Mouse (Mus musculus) urinary bladder, postnatal 10 days (tissue): ENCODE data around the gene Smok2a.
"Not testable (repeated sequence)": the region's sequence is repeated elsewhere in the genome, so short reads cannot be mapped to it uniquely, and the experiment has no call there.

Experiments
- DNase-seq: peaks from one replicate; pipeline ENCODE4 v3.0.0; 2022; ENCODE audit warnings: low spot score

The Smok2a gene

DNA sequence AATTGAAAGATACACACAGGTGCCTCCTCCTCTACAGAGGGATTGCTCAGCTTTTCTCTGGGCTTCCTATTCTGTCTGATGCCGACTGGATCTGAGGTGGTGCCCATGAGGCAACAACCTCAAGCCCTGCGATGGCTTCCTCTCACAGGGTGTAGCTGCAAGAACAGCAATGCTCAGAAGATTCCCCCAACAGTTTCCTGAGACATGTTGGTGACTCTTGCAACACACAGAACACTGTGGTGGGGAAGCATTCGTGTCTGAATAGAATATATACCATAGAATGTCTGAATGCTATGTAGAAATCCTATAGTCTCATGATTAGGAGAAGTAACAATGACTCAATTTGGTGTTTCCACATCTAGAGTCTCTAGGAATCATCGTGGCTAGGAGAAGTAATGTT, 6.8 kb upstream of the Smok2a start:
- DNase-seq, result no peak

- no peak for DNase-seq
Observed at GRCm38 (mm10) chr17:13215595-13215994, 5.4 kb upstream of the Smok2a start.

DNA sequence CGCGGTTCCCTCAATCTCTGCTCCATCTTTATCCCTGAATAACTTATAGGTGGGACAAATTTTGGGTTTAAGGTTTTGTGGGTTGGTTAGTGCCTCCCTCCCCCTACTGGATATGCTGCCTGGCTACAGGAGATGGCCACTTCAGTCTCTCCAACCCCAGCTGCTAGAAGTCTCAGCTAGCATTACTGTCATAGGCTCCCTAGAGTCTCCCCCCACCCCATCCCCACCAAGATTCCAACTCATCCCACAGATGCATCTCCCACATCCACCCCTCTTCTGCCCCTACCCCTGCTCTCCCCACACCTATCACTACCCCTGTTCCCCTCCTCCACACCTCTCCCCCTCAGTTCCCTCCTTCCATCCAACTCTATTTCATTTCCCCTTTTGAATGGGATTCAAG, 933 bp downstream of the Smok2a start:
- DNase-seq, result not testable (repeated sequence)

- DNase-seq, result not testable (repeated sequence)
Observed at GRCm38 (mm10) chr17:13229957-13230356, 9.0 kb downstream of the Smok2a start, which contains the start of gene Smok2b. Smok2b (plus strand) TSS chr17:13230257.

- not testable (repeated sequence) for DNase-seq
Observed at GRCm38 (mm10) chr17:13239461-13239860, 18.5 kb downstream of the Smok2a start.

- DNase-seq, result not testable (repeated sequence)
Observed at GRCm38 (mm10) chr17:13240807-13241727, 20.1 kb downstream of the Smok2a start.

GRCm38 (mm10) chr17:13254786-13255185, 33.8 kb downstream of the Smok2a start:
- not testable (repeated sequence) for DNase-seq
